Mouse (Mus musculus) ES-E14 (cell line): ENCODE results near the gene Tgoln1.

ENCODE experiments used
- HCFC1 ChIP-seq: IDR thresholded peaks from 2 replicates; pipeline ENCODE4 v1.6.1; 2012; ENCODE audit warnings: low read length, inconsistent platforms, borderline replicate concordance; ENCODE audit not compliant: insufficient read depth
- MAFK ChIP-seq: IDR thresholded peaks from 2 replicates; pipeline ENCODE4 v1.6.1; 2014; ENCODE audit warnings: mild to moderate bottlenecking, low read depth, low read length, inconsistent platforms; ENCODE audit not compliant: insufficient read depth
- ZC3H11A ChIP-seq: IDR thresholded peaks from 2 replicates; pipeline ENCODE4 v1.6.1; 2012; ENCODE audit warnings: low read depth, mild to moderate bottlenecking, inconsistent platforms, low read length, borderline replicate concordance
- ZNF384 ChIP-seq: IDR thresholded peaks from 2 replicates; pipeline ENCODE4 v1.6.1; 2012; ENCODE audit warnings: low read depth, low read length, inconsistent platforms

- TF ChIP-seq ZNF384: no peak
- no peak for TF ChIP-seq MAFK
- TF ChIP-seq ZC3H11A: no peak
- no peak for TF ChIP-seq HCFC1
Measured at GRCm38 (mm10) chr6:72648002-72648595, 31.3 kb upstream of the Tgoln1 start.
